Mouse (Mus musculus): ENCODE results near the gene Tbpl1.
A peak's percentile ranks its signal among the peaks of the same experiment; 100 is the strongest.

Gene Tbpl1

GRCm38 (mm10) chr10:22731272-22732093, at the start of gene Tbpl1:
Gene Tbpl1, minus strand, starts transcription at chr10:22731938.
- DNase-seq (ENCODE audit: low read depth, low spot score): peak; percentile 76

- no peak for DNase-seq (ENCODE audit: low read depth, low spot score)
Measured at GRCm38 (mm10) chr10:22781466-22781865, 49.7 kb upstream of the Tbpl1 start.

- DNase-seq (ENCODE audit: low read depth, low spot score): no peak
Measured at GRCm38 (mm10) chr10:22777939-22778338, 46.2 kb upstream of the Tbpl1 start.

- DNase-seq (ENCODE audit: low read depth, low spot score): no peak
Measured at GRCm38 (mm10) chr10:22776007-22776698, 44.4 kb upstream of the Tbpl1 start.

GRCm38 (mm10) chr10:22775456-22775855, 43.7 kb upstream of the Tbpl1 start:
- DNase-seq (ENCODE audit: low read depth, low spot score): no peak

GRCm38 (mm10) chr10:22774626-22775025, 42.9 kb upstream of the Tbpl1 start:
- DNase-seq (ENCODE audit: low read depth, low spot score): no peak

GRCm38 (mm10) chr10:22754240-22754639, 22.5 kb upstream of the Tbpl1 start:
- DNase-seq (ENCODE audit: low read depth, low spot score): no peak

GRCm38 (mm10) chr10:22751175-22751682, 19.5 kb upstream of the Tbpl1 start:
- no peak for DNase-seq (ENCODE audit: low read depth, low spot score)

- DNase-seq (ENCODE audit: low read depth, low spot score): no peak
Measured at GRCm38 (mm10) chr10:22746334-22747322, 14.9 kb upstream of the Tbpl1 start.

GRCm38 (mm10) chr10:22745922-22746321, 14.2 kb upstream of the Tbpl1 start:
- no peak for DNase-seq (ENCODE audit: low read depth, low spot score)

GRCm38 (mm10) chr10:22732181-22732580, 443 bp upstream of the Tbpl1 start:
- DNase-seq (ENCODE audit: low read depth, low spot score): no peak

GRCm38 (mm10) chr10:22730992-22731271, 806 bp downstream of the Tbpl1 start:
- no peak for DNase-seq (ENCODE audit: low read depth, low spot score)

- no peak for DNase-seq (ENCODE audit: low read depth, low spot score)
Measured at GRCm38 (mm10) chr10:22730266-22730991, 1.3 kb downstream of the Tbpl1 start.

- DNase-seq (ENCODE audit: low read depth, low spot score): no peak
Measured at GRCm38 (mm10) chr10:22728257-22728656, 3.5 kb downstream of the Tbpl1 start.

- no peak for DNase-seq (ENCODE audit: low read depth, low spot score)
Measured at GRCm38 (mm10) chr10:22726295-22726694, 5.4 kb downstream of the Tbpl1 start.

GRCm38 (mm10) chr10:22725166-22725565, 6.6 kb downstream of the Tbpl1 start:
- no peak for DNase-seq (ENCODE audit: low read depth, low spot score)

- DNase-seq (ENCODE audit: low read depth, low spot score): no peak
Measured at GRCm38 (mm10) chr10:22720781-22721529, 10.8 kb downstream of the Tbpl1 start.

- DNase-seq (ENCODE audit: low read depth, low spot score): no peak
Measured at GRCm38 (mm10) chr10:22718475-22718874, 13.3 kb downstream of the Tbpl1 start.

GRCm38 (mm10) chr10:22714520-22714919, 17.2 kb downstream of the Tbpl1 start:
- DNase-seq (ENCODE audit: low read depth, low spot score): no peak

- no peak for DNase-seq (ENCODE audit: low read depth, low spot score)
Measured at GRCm38 (mm10) chr10:22712955-22713354, 18.8 kb downstream of the Tbpl1 start.

All from WW6 (cell line).